Mouse (Mus musculus): Measurements from ENCODE around the gene Mettl13. TPM values are rescaled to one million over a fixed set of nuclear protein-coding genes. Genes with fewer than 3 reads are reported as not detected.

Mettl13 gene
- polyA plus RNA-seq, 1 experiment from 2014 or later = 23.1 TPM

GRCm38 (mm10) chr1:162548917-162549613 is 714 bp upstream of the Mettl13 start:
- Histone ChIP-seq H3K9ac (ENCODE audit: low read length) (peak overlapping the region; percentile 55), H3K4me3 (ENCODE audit: low read depth, low read length) (peak overlapping the region; percentile 63), H3K36me3 (ENCODE audit: control insufficient read depth, insufficient read depth, low read length) (peaks cover 4% of the 10 kb centered on the region; the same call in 1 of the 2 replicates), H3K9me3 (ENCODE audit: control insufficient read depth, low read length) (no peaks in the 10 kb centered on the region), H3K4me2 (ENCODE audit: low read depth, low read length, severe bottlenecking) (peak overlapping the region; percentile 91), H3K4me1 (replicated peaks; ENCODE audit: control insufficient read depth, insufficient read depth, low read length) (0 out of 2 replicates have a peak, but pooled peaks cover 2% of the 10 kb centered on the region), H3K27me3 (ENCODE audit: control insufficient read depth, insufficient read depth, low read length) (no peaks in the 10 kb centered on the region), H3K27ac (ENCODE audit: low read depth, low read length) (no peak overlapping the region)
- 76% methylated on average over 10 of the region's 10 CpGs for WGBS
- no peak for DNase-seq (ENCODE audit: low spot score)
- no peak for ATAC-seq (replicated peaks; ENCODE audit: low FRiP score)

- ATAC-seq (replicated peaks; ENCODE audit: low FRiP score) (no peak), DNase-seq (ENCODE audit: low spot score) (no peak)
- no peak overlapping the region for H3K27ac ChIP-seq (ENCODE audit: low read depth, low read length)
- H3K4me2 ChIP-seq (ENCODE audit: low read depth, low read length, severe bottlenecking) = peak overlapping the region; percentile 91
- peak overlapping the region; percentile 63 for H3K4me3 ChIP-seq (ENCODE audit: low read depth, low read length)
- H3K4me1 ChIP-seq (replicated peaks; ENCODE audit: control insufficient read depth, insufficient read depth, low read length) = 0 out of 2 replicates have a peak, but pooled peaks cover 2% of the 10 kb centered on the region
- WGBS = 22% methylated on average over 10 of the region's 10 CpGs
- H3K9ac ChIP-seq (ENCODE audit: low read length) = peak overlapping the region; percentile 72
- peaks cover 6% of the 10 kb centered on the region; the same call in 1 of the 2 replicates for H3K36me3 ChIP-seq (ENCODE audit: control insufficient read depth, insufficient read depth, low read length)
- H3K27me3 ChIP-seq (ENCODE audit: control insufficient read depth, insufficient read depth, low read length) = no peaks in the 10 kb centered on the region
- no peaks in the 10 kb centered on the region for H3K9me3 ChIP-seq (ENCODE audit: control insufficient read depth, low read length)
These were observed 744 bp downstream of the Mettl13 start for GRCm38 (mm10) chr1:162547607-162548006.

- 0 out of 2 replicates have a peak, but pooled peaks cover 2% of the 10 kb centered on the region for H3K4me1 ChIP-seq (replicated peaks; ENCODE audit: control insufficient read depth, insufficient read depth, low read length)
- H3K36me3 ChIP-seq (ENCODE audit: control insufficient read depth, insufficient read depth, low read length) = peaks cover 12% of the 10 kb centered on the region; the same call in 1 of the 2 replicates
- no peak overlapping the region for H3K9ac ChIP-seq (ENCODE audit: low read length)
- 86% methylated on average over 1 of the region's 1 CpGs for WGBS
- H3K4me2 ChIP-seq (ENCODE audit: low read depth, low read length, severe bottlenecking) = no peak overlapping the region
- no peak overlapping the region for H3K27ac ChIP-seq (ENCODE audit: low read depth, low read length)
- ATAC-seq (replicated peaks; ENCODE audit: low FRiP score) = no peak
- H3K4me3 ChIP-seq (ENCODE audit: low read depth, low read length) = no peak overlapping the region
- no peak for DNase-seq (ENCODE audit: low spot score)
- no peaks in the 10 kb centered on the region for H3K9me3 ChIP-seq (ENCODE audit: control insufficient read depth, low read length)
- H3K27me3 ChIP-seq (ENCODE audit: control insufficient read depth, insufficient read depth, low read length) = no peaks in the 10 kb centered on the region
These were observed 5.1 kb downstream of the Mettl13 start for GRCm38 (mm10) chr1:162543231-162543630.

GRCm38 (mm10) chr1:162533766-162534560 is 14.4 kb downstream of the Mettl13 start:
- Histone ChIP-seq H3K4me1 (replicated peaks; ENCODE audit: control insufficient read depth, insufficient read depth, low read length) (no peaks in the 10 kb centered on the region), H3K27ac (ENCODE audit: low read depth, low read length) (no peak overlapping the region), H3K4me3 (ENCODE audit: low read depth, low read length) (no peak overlapping the region), H3K9me3 (ENCODE audit: control insufficient read depth, low read length) (no peaks in the 10 kb centered on the region), H3K27me3 (ENCODE audit: control insufficient read depth, insufficient read depth, low read length) (no peaks in the 10 kb centered on the region), H3K36me3 (ENCODE audit: control insufficient read depth, insufficient read depth, low read length) (peaks cover 19% of the 10 kb centered on the region; the same call in 1 of the 2 replicates), H3K4me2 (ENCODE audit: low read depth, low read length, severe bottlenecking) (no peak overlapping the region), H3K9ac (ENCODE audit: low read length) (no peak overlapping the region)
- DNase-seq (ENCODE audit: low spot score) = no peak
- 91% methylated on average over 14 of the region's 14 CpGs for WGBS
- no peak for ATAC-seq (replicated peaks; ENCODE audit: low FRiP score)

GRCm38 (mm10) chr1:162532330-162532729 is 16.0 kb downstream of the Mettl13 start:
- H3K9me3 ChIP-seq (ENCODE audit: control insufficient read depth, low read length) = no peaks in the 10 kb centered on the region
- WGBS = 79% methylated on average over 4 of the region's 4 CpGs
- no peak for DNase-seq (ENCODE audit: low spot score)

GRCm38 (mm10) chr1:162531584-162531983 is 16.8 kb downstream of the Mettl13 start:
- no peak for DNase-seq (ENCODE audit: low spot score)
- no peak overlapping the region for H3K4me2 ChIP-seq (ENCODE audit: low read depth, low read length, severe bottlenecking)
- ATAC-seq (replicated peaks; ENCODE audit: low FRiP score) = no peak; the same call in 1 of the 2 replicates
- H3K27me3 ChIP-seq (ENCODE audit: control insufficient read depth, insufficient read depth, low read length) = no peaks in the 10 kb centered on the region
- peaks cover 13% of the 10 kb centered on the region; the same call in 1 of the 2 replicates for H3K36me3 ChIP-seq (ENCODE audit: control insufficient read depth, insufficient read depth, low read length)
- 63% methylated on average over 4 of the region's 4 CpGs for WGBS
- no peaks in the 10 kb centered on the region for H3K4me1 ChIP-seq (replicated peaks; ENCODE audit: control insufficient read depth, insufficient read depth, low read length)
- no peak overlapping the region for H3K27ac ChIP-seq (ENCODE audit: low read depth, low read length)
- H3K9me3 ChIP-seq (ENCODE audit: control insufficient read depth, low read length) = no peaks in the 10 kb centered on the region
- no peak overlapping the region for H3K9ac ChIP-seq (ENCODE audit: low read length)
- H3K4me3 ChIP-seq (ENCODE audit: low read depth, low read length) = no peak overlapping the region

More at GRCm38 (mm10) chr1:162532330-162532729, 16.0 kb downstream of the Mettl13 start:
- H3K4me1 ChIP-seq (replicated peaks; ENCODE audit: control insufficient read depth, insufficient read depth, low read length) = no peaks in the 10 kb centered on the region
- H3K4me3 ChIP-seq (ENCODE audit: low read depth, low read length) = no peak overlapping the region
- peaks cover 15% of the 10 kb centered on the region; the same call in 1 of the 2 replicates for H3K36me3 ChIP-seq (ENCODE audit: control insufficient read depth, insufficient read depth, low read length)
- no peak overlapping the region for H3K9ac ChIP-seq (ENCODE audit: low read length)
- ATAC-seq (replicated peaks; ENCODE audit: low FRiP score) = no peak
- H3K27ac ChIP-seq (ENCODE audit: low read depth, low read length) = no peak overlapping the region
- H3K4me2 ChIP-seq (ENCODE audit: low read depth, low read length, severe bottlenecking) = no peak overlapping the region
- H3K27me3 ChIP-seq (ENCODE audit: control insufficient read depth, insufficient read depth, low read length) = no peaks in the 10 kb centered on the region

GRCm38 (mm10) chr1:162530666-162531065 is 17.7 kb downstream of the Mettl13 start:
- no peak overlapping the region for H3K4me3 ChIP-seq (ENCODE audit: low read depth, low read length)
- H3K9me3 ChIP-seq (ENCODE audit: control insufficient read depth, low read length) = no peaks in the 10 kb centered on the region
- no peak overlapping the region for H3K27ac ChIP-seq (ENCODE audit: low read depth, low read length)
- ATAC-seq (replicated peaks; ENCODE audit: low FRiP score) (no peak), DNase-seq (ENCODE audit: low spot score) (no peak)
- H3K4me1 ChIP-seq (replicated peaks; ENCODE audit: control insufficient read depth, insufficient read depth, low read length) = no peaks in the 10 kb centered on the region
- no peaks in the 10 kb centered on the region for H3K27me3 ChIP-seq (ENCODE audit: control insufficient read depth, insufficient read depth, low read length)
- H3K4me2 ChIP-seq (ENCODE audit: low read depth, low read length, severe bottlenecking) = no peak overlapping the region
- peaks cover 10% of the 10 kb centered on the region; the same call in 1 of the 2 replicates for H3K36me3 ChIP-seq (ENCODE audit: control insufficient read depth, insufficient read depth, low read length)
- no peak overlapping the region for H3K9ac ChIP-seq (ENCODE audit: low read length)
- WGBS = 24% methylated on average over 1 of the region's 1 CpGs

- Histone ChIP-seq H3K27me3 (ENCODE audit: control insufficient read depth, insufficient read depth, low read length) (no peaks in the 10 kb centered on the region), H3K4me2 (ENCODE audit: low read depth, low read length, severe bottlenecking) (no peak overlapping the region), H3K9ac (ENCODE audit: low read length) (no peak overlapping the region), H3K4me3 (ENCODE audit: low read depth, low read length) (no peak overlapping the region), H3K9me3 (ENCODE audit: control insufficient read depth, low read length) (no peaks in the 10 kb centered on the region), H3K36me3 (ENCODE audit: control insufficient read depth, insufficient read depth, low read length) (peaks cover 7% of the 10 kb centered on the region; the same call in 1 of the 2 replicates), H3K4me1 (replicated peaks; ENCODE audit: control insufficient read depth, insufficient read depth, low read length) (no peaks in the 10 kb centered on the region), H3K27ac (ENCODE audit: low read depth, low read length) (no peak overlapping the region)
- ATAC-seq (replicated peaks; ENCODE audit: low FRiP score) (no peak), DNase-seq (ENCODE audit: low spot score) (no peak)
- 66% methylated on average over 2 of the region's 2 CpGs for WGBS
These were observed 18.7 kb downstream of the Mettl13 start for GRCm38 (mm10) chr1:162529651-162530050.

All from forebrain, embryonic 11.5 days (tissue).